Mouse (Mus musculus) cortical plate, adult 2 months (tissue): ENCODE data around the gene Terf2ip.

ENCODE experiments used
- CTCF ChIP-seq: fragments of 200-500 bp; IDR thresholded peaks from 2 replicates; pipeline ENCODE4 v1.5.1; 2011; ENCODE audit warnings: mild to moderate bottlenecking, control low read depth, low read length; ENCODE audit not compliant: insufficient read depth; ENCODE audit errors: extremely low read depth
- POLR2A ChIP-seq: fragments of 200-500 bp; IDR thresholded peaks from 2 replicates; pipeline ENCODE4 v1.6.1; 2011; ENCODE audit warnings: mild to moderate bottlenecking, low read length, control low read depth; ENCODE audit not compliant: insufficient read depth; ENCODE audit errors: extremely low read depth

- TF ChIP-seq CTCF (no peak), POLR2A (peak; percentile 81; the same call in 1 of the 2 replicates)
These were observed 19.0 kb upstream of the Terf2ip start, which contains the start of gene Adat1 for GRCm38 (mm10) chr8:111992013-111992702.
